Mouse (Mus musculus): ENCODE measurements around the gene Hic2. TPM values are rescaled to one million over a fixed set of nuclear protein-coding genes. Genes with fewer than 3 reads are reported as not detected.

The Hic2 gene
- polyA plus RNA-seq, 1 experiment from 2014 or later = 8.3 TPM

- Histone ChIP-seq H3K27me3 (replicated peaks; ENCODE audit: control insufficient read depth, insufficient read depth, low read length) (peaks cover 19% of the 10 kb centered on the region), H3K4me2 (peak overlapping the region; percentile 85), H3K4me3 (ENCODE audit: low read depth, low read length) (peak overlapping the region; percentile 70), H3K9ac (ENCODE audit: low read depth, low read length) (peak overlapping the region; percentile 66), H3K9me3 (ENCODE audit: control insufficient read depth, low read length) (no peaks in the 10 kb centered on the region), H3K36me3 (ENCODE audit: control insufficient read depth, insufficient read depth, low read length) (no peaks in the 10 kb centered on the region; the same call in 1 of the 2 replicates), H3K27ac (ENCODE audit: low read depth, low read length) (0 out of 2 replicates have a peak overlapping the region, but pooled peaks have one; percentile 19), H3K4me1 (replicated peaks; ENCODE audit: control insufficient read depth, insufficient read depth, low read length) (peaks cover 16% of the 10 kb centered on the region)
- DNase-seq (ENCODE audit: low spot score) (peak; percentile 93), ATAC-seq (replicated peaks; ENCODE audit: low FRiP score) (peak; percentile 84)
- WGBS = under 1% methylated on average over 62 of the region's 62 CpGs
Measured at GRCm38 (mm10) chr16:17276164-17277151, 43.1 kb downstream of the Hic2 start.

- peak; percentile 48 for DNase-seq (ENCODE audit: low spot score)
- Histone ChIP-seq H3K9me3 (ENCODE audit: control insufficient read depth, low read length) (no peaks in the 10 kb centered on the region), H3K9ac (ENCODE audit: low read depth, low read length) (no peak overlapping the region), H3K27ac (ENCODE audit: low read depth, low read length) (no peak overlapping the region), H3K4me2 (peak overlapping the region; percentile 85), H3K27me3 (replicated peaks; ENCODE audit: control insufficient read depth, insufficient read depth, low read length) (peaks cover 19% of the 10 kb centered on the region), H3K4me1 (replicated peaks; ENCODE audit: control insufficient read depth, insufficient read depth, low read length) (peaks cover 16% of the 10 kb centered on the region), H3K4me3 (ENCODE audit: low read depth, low read length) (peak overlapping the region; percentile 70), H3K36me3 (ENCODE audit: control insufficient read depth, insufficient read depth, low read length) (peaks cover 8% of the 10 kb centered on the region; the same call in 1 of the 2 replicates)
- WGBS = 6% methylated on average over 61 of the region's 61 CpGs
- 0 out of 2 replicates have a peak, but pooled peaks have one; percentile 3 for ATAC-seq (replicated peaks; ENCODE audit: low FRiP score)
Measured at GRCm38 (mm10) chr16:17277342-17278211, 44.2 kb downstream of the Hic2 start.

GRCm38 (mm10) chr16:17280471-17280870 lies 47.1 kb downstream of the Hic2 start:
- H3K4me1 ChIP-seq (replicated peaks; ENCODE audit: control insufficient read depth, insufficient read depth, low read length) = peaks cover 16% of the 10 kb centered on the region
- 84% methylated on average over 11 of the region's 11 CpGs for WGBS
- no peak overlapping the region for H3K27ac ChIP-seq (ENCODE audit: low read depth, low read length)
- peaks cover 19% of the 10 kb centered on the region for H3K27me3 ChIP-seq (replicated peaks; ENCODE audit: control insufficient read depth, insufficient read depth, low read length)
- no peaks in the 10 kb centered on the region for H3K9me3 ChIP-seq (ENCODE audit: control insufficient read depth, low read length)
- no peak overlapping the region for H3K9ac ChIP-seq (ENCODE audit: low read depth, low read length)
- DNase-seq (ENCODE audit: low spot score) (no peak), ATAC-seq (replicated peaks; ENCODE audit: low FRiP score) (no peak)
- H3K36me3 ChIP-seq (ENCODE audit: control insufficient read depth, insufficient read depth, low read length) = peaks cover 13% of the 10 kb centered on the region; the same call in 1 of the 2 replicates
- H3K4me3 ChIP-seq (ENCODE audit: low read depth, low read length) = no peak overlapping the region
- H3K4me2 ChIP-seq = no peak overlapping the region

- Histone ChIP-seq H3K4me3 (ENCODE audit: low read depth, low read length) (no peak overlapping the region), H3K36me3 (ENCODE audit: control insufficient read depth, insufficient read depth, low read length) (peaks cover 13% of the 10 kb centered on the region; the same call in 1 of the 2 replicates), H3K4me2 (no peak overlapping the region), H3K9me3 (ENCODE audit: control insufficient read depth, low read length) (no peaks in the 10 kb centered on the region), H3K9ac (ENCODE audit: low read depth, low read length) (no peak overlapping the region), H3K27me3 (replicated peaks; ENCODE audit: control insufficient read depth, insufficient read depth, low read length) (peaks cover 8% of the 10 kb centered on the region), H3K4me1 (replicated peaks; ENCODE audit: control insufficient read depth, insufficient read depth, low read length) (peaks cover 1% of the 10 kb centered on the region; the same call in 1 of the 2 replicates), H3K27ac (ENCODE audit: low read depth, low read length) (no peak overlapping the region)
- no peak for DNase-seq (ENCODE audit: low spot score)
- ATAC-seq (replicated peaks; ENCODE audit: low FRiP score) = no peak
- 81% methylated on average over 6 of the region's 6 CpGs for whole genome bisulfite sequencing
Measured at GRCm38 (mm10) chr16:17283151-17283550, 49.8 kb downstream of the Hic2 start.

GRCm38 (mm10) chr16:17287103-17287502 lies 53.7 kb downstream of the Hic2 start:
- no peak for ATAC-seq (replicated peaks; ENCODE audit: low FRiP score)
- WGBS = 82% methylated on average over 2 of the region's 2 CpGs
- peaks cover 10% of the 10 kb centered on the region for H3K36me3 ChIP-seq (ENCODE audit: control insufficient read depth, insufficient read depth, low read length)

GRCm38 (mm10) chr16:17291016-17291415 lies 57.6 kb downstream of the Hic2 start:
- Histone ChIP-seq H3K9me3 (ENCODE audit: control insufficient read depth, low read length) (no peaks in the 10 kb centered on the region), H3K4me1 (replicated peaks; ENCODE audit: control insufficient read depth, insufficient read depth, low read length) (no peaks in the 10 kb centered on the region), H3K9ac (ENCODE audit: low read depth, low read length) (no peak overlapping the region), H3K4me2 (no peak overlapping the region), H3K4me3 (ENCODE audit: low read depth, low read length) (no peak overlapping the region), H3K27ac (ENCODE audit: low read depth, low read length) (no peak overlapping the region), H3K27me3 (replicated peaks; ENCODE audit: control insufficient read depth, insufficient read depth, low read length) (no peaks in the 10 kb centered on the region), H3K36me3 (ENCODE audit: control insufficient read depth, insufficient read depth, low read length) (peaks cover 15% of the 10 kb centered on the region)
- ATAC-seq (replicated peaks; ENCODE audit: low FRiP score) = no peak
- 95% methylated on average over 2 of the region's 2 CpGs for WGBS
- DNase-seq (ENCODE audit: low spot score) = no peak

More at GRCm38 (mm10) chr16:17287103-17287502, 53.7 kb downstream of the Hic2 start:
- H3K4me1 ChIP-seq (replicated peaks; ENCODE audit: control insufficient read depth, insufficient read depth, low read length) = no peaks in the 10 kb centered on the region
- no peak overlapping the region for H3K4me3 ChIP-seq (ENCODE audit: low read depth, low read length)
- H3K4me2 ChIP-seq = no peak overlapping the region
- H3K27ac ChIP-seq (ENCODE audit: low read depth, low read length) = no peak overlapping the region
- peak; percentile 26 for DNase-seq (ENCODE audit: low spot score)
- H3K9me3 ChIP-seq (ENCODE audit: control insufficient read depth, low read length) = no peaks in the 10 kb centered on the region
- H3K27me3 ChIP-seq (replicated peaks; ENCODE audit: control insufficient read depth, insufficient read depth, low read length) = no peaks in the 10 kb centered on the region
- no peak overlapping the region for H3K9ac ChIP-seq (ENCODE audit: low read depth, low read length)

- no peaks in the 10 kb centered on the region for H3K4me1 ChIP-seq (replicated peaks; ENCODE audit: control insufficient read depth, insufficient read depth, low read length)
- WGBS = 3% methylated on average over 2 of the region's 2 CpGs
- DNase-seq (ENCODE audit: low spot score) (peak; percentile 81), ATAC-seq (replicated peaks; ENCODE audit: low FRiP score) (no peak)
- no peak overlapping the region for H3K4me3 ChIP-seq (ENCODE audit: low read depth, low read length)
- peaks cover 20% of the 10 kb centered on the region for H3K36me3 ChIP-seq (ENCODE audit: control insufficient read depth, insufficient read depth, low read length)
- H3K4me2 ChIP-seq = no peak overlapping the region
- H3K9ac ChIP-seq (ENCODE audit: low read depth, low read length) = no peak overlapping the region
- H3K27me3 ChIP-seq (replicated peaks; ENCODE audit: control insufficient read depth, insufficient read depth, low read length) = no peaks in the 10 kb centered on the region
- H3K27ac ChIP-seq (ENCODE audit: low read depth, low read length) = no peak overlapping the region
- H3K9me3 ChIP-seq (ENCODE audit: control insufficient read depth, low read length) = no peaks in the 10 kb centered on the region
Measured at GRCm38 (mm10) chr16:17292751-17293150, 59.4 kb downstream of the Hic2 start.

- H3K4me1 ChIP-seq (replicated peaks; ENCODE audit: control insufficient read depth, insufficient read depth, low read length) = no peaks in the 10 kb centered on the region
- ATAC-seq (replicated peaks; ENCODE audit: low FRiP score) (no peak), DNase-seq (ENCODE audit: low spot score) (no peak)
- 86% methylated on average over 3 of the region's 3 CpGs for WGBS
- no peak overlapping the region for H3K27ac ChIP-seq (ENCODE audit: low read depth, low read length)
- H3K9me3 ChIP-seq (ENCODE audit: control insufficient read depth, low read length) = no peaks in the 10 kb centered on the region
- no peaks in the 10 kb centered on the region for H3K27me3 ChIP-seq (replicated peaks; ENCODE audit: control insufficient read depth, insufficient read depth, low read length)
- H3K36me3 ChIP-seq (ENCODE audit: control insufficient read depth, insufficient read depth, low read length) = peaks cover 34% of the 10 kb centered on the region
- H3K4me3 ChIP-seq (ENCODE audit: low read depth, low read length) = no peak overlapping the region
- H3K9ac ChIP-seq (ENCODE audit: low read depth, low read length) = no peak overlapping the region
- H3K4me2 ChIP-seq = no peak overlapping the region
Measured at GRCm38 (mm10) chr16:17300818-17301217, 67.4 kb downstream of the Hic2 start.
